Mouse (Mus musculus): ENCODE results near the gene Pacs1.

DNA sequence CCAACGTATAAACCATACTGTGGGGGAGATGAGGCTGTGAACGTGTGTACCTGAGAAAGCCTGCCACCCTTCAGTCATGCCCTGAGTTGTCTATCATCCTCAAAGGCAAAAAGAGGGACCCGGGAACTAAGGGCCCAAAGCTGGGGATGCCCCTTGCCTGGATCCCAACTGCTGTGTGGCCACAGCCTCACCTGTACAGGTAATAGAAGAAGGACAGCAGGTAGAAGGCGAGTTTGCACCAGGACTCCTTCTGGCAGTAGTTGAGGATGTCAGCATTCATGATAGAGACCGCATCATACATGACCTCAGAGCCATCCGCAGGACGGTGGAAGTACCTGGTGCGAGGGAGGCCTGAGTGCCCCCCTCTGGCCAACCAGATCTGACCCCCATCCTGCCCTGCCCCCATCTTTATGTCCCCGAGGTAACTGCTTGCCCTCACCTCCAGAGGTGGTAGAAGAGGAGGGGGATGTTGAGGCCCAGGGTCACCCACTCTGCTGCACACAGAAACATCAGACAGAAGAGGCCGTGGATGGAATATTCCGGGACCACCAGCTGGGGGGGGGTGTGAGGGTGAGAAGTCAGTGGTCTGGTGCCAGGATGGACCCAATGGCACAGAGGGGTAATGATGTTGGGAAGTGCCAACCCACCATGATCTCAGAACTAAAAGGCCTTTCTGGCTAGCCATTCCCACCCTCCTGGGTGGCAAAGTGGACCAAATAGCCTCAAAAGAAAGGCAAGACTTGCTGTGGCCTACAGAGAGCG is 179.3 kb downstream of the Pacs1 start:
- no peak for TF ChIP-seq CTCF (IDR thresholded peaks at IDR 0.05; ENCODE audit: extremely low read depth, insufficient read depth, low read length)
- TF ChIP-seq POLR2A (IDR thresholded peaks at IDR 0.05; ENCODE audit: extremely low read depth, insufficient read depth, low read length), result no peak

Measured in cortical plate, adult 2 months (tissue).